Mouse (Mus musculus) colon, adult 2 months (tissue): Measurements from ENCODE around the gene Slc35g3. TPM values are rescaled to one million over a fixed set of nuclear protein-coding genes. Genes with fewer than 3 reads are reported as not detected.

Source experiments
- polyA plus RNA-seq: library from polyadenylated mRNA; depleted of rRNA; stranded (reverse); fragments of >200 nt; gene quantifications from 2 replicates; pipeline ENCODE4 v1.2.3, GENCODE M21; 2012; rRNA removed

The Slc35g3 gene
- polyA plus RNA-seq: 0.33 TPM in 1 of 2 replicates, not detected in the other

DNA sequence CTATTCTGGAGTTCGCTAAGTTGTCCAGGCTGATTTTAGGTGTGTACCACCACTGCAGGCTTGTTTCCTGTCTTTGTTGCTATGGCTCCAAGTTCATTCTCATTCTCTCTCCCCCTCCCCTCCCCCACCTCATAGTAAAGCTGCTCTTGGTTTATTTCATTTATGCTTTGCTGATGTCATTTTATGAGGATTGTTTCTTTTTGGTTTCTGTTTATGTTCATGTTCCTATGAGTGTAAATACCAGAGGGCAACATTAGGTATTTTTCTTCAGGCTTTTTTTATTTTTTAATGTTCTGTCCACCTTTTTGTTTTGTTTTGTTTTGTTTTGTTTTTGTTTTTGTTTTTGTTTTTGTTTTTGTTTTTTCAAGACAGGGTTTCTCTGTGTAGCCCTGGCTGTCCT, at the start of gene Slc35g3:
Slc35g3 (minus strand) TSS at position 101 of the 400 bp plus-strand sequence.

DNA sequence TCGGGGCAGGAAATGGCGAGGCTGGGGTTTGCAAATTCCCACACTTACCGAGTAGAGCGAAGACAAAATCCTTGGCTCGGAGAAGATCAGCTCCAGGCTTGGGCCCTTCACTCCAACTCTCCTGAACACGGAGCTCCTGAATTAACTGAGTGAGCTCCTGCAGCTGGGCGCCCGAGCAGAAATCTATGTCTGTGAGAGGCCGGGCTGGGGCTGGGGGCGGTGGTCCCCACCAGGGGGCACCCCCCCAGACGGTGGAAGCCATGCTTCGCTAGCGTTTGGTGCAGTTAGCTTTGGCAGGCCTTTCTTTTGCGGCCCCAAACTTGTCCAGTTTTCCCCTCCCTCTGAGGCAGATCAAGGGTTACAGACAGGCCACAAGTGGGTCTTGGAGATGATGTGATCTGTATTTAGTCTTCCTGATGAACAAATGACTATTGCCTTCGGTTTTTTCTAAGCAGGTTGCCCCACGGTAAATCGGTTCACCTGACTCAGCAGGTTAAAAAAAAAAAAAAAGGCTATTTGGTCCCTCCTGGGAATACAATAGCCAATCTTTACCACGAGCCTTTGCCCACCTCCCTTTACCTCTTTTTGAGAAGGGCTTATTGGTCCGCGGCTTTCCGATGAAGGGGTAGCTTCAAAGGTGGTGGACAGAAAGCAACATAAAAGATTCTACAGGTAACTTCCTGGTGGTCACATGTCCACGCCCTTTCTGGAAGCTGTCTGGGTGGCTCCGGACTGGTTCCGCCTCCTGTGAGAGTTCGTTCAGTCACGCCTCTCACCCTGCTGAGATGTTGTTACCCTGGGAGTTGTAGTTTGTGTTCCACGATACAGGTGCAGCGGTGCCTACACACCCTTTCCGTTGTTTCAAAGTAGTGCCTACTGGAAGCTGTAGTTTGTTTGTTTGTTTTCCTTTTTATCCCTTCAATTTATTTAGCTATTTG, 43.5 kb upstream of the Slc35g3 start, which contains the start of gene Tmem102:
Tmem102 (minus strand) TSS at position 653 of the 938 bp plus-strand sequence.

DNA sequence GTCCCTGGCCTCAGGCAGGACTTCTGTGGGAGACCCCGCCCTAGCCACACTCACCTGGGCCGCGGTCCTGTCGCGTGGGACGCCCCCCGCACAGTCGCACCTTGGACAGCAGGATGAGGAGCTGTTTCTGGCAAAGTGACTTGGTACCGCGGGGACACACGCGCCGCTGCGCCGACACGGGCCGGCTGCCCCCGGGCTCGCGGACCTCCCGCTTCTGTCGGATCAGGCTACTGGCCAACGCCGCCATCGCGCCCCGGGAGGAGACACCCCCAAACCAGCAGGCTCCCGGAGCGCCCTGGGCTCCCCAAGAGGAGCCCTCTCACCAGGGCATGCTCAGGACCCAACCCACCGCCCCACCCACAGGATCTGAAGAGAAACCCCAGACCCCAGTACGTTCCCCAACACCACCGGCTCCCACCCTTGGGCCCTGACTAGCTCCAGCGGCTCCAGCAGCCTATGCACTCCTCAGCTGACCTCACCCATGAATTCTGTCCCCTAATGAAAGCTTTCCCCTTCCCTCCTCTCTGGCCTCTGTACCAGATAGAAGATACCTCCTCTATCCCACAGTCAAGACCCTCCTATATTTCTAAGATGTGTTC, 39.7 kb upstream of the Slc35g3 start, which contains the start of gene Fgf11:
Fgf11 (minus strand) TSS at position 479 of the 599 bp plus-strand sequence.

DNA sequence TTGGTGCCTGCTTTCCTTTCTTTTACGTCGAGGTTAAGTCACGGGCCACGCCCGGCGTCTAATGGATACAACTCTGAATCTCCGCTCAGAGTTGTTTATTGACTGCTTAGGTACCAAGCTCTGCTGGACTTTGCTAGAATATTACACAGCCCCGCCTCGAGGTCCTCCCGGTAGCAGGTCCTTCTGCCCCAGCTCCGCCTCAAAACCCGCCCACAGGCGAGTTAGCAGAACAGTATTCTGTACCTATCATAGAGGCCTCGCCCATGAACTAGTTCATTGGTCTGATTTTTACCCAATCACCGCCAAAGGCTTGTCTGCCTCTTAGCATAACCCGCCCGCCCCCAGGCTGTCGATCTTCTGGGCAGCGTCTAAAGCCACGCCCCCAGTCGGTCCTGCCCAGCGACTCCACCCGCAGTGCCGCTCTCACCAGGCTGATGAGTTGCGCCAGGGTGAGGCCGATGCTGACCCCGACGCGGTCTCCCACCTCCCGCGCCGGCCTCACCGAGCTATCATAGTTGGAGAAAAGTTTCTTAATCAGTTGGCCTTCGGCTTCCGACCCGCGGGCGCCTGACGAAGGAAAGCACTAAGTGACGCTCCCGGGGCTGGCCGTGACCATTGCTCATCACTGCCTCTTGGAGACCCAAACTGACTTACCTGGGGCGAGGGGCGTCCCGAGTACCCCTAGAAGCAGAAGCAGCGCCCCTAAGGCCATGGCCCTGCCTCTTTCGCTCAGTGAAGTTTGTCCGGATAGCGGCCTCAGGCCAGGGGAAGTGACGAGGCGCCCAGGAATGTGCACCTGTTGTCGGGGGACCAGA, 33.6 kb upstream of the Slc35g3 start, which contains the start of gene Chrnb1:
Chrnb1 (minus strand) TSS at position 776 of the 815 bp plus-strand sequence.

DNA sequence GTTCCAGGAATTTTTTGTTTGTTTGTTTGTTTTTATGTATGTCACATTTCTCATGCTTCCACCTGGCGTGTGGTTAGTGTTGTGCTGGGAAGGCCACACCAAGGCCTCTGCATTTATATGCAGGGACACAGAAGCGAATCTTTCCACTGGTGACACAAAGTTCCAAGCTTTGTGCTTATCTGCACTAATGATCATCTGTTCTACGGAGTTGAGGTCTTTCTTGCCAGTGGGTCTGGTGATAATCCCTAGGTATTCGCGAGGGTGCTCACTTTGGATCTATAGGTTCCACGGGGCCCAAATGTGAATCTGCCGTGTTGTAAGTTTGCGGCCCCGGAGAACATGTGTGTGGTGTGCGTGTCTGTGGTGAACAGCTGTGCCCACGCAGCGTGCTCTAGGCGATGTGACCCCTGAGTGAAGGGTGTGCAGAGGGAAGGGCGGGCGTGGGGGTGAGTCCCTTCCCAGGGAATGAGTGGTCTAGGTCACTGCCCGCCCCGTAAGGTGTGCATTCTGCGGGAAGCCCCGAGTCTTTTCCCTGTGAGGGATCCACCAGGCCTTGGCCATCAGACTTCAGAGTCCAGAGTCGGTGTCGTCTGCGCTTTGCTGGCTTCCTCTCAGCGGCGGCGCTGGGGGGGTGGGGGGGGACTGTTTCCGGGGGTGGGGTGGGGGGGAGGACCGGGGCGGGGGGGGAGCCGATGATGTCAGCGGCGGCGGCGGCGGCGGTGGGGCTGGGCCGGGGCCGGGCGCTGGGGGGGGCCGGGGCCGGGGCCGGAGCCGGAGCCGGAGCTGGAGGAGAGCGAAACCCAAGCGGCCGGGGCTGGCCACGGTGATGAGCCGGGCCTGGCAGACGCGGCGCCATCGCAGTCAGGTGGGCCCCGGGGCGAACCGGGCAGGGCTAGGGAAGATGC, 3.7 kb upstream of the Slc35g3 start, which contains the start of gene Zbtb4:
Zbtb4 (plus strand) TSS at position 692 of the 905 bp plus-strand sequence.

DNA sequence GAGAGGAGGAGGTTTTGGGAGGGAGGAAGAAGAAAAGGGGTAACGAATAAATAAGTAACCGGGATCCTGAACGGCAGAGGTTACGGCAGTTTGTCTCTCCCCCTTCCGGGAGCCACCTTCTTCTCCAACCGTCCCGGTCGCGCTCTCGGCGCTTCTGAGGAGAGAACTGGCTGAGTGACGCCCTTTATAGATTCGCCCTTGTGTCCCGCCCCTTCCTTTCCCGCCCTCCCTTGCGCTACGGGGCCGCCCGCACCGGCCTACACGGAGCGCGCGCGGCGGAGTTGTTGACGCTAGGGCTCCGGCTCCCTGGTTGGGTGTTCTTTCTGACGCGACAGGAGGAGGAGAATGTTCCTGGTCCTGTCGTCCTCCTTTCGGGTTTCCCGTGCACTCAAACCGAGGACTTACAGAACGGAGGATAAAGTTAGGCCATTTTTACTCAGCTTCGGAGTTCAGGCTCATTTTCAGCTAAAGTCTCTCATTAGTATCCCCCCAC, 3.2 kb downstream of the Slc35g3 start, which contains the start of gene Polr2a:
Polr2a (minus strand) TSS at position 160 of the 493 bp plus-strand sequence.

Other genes with a start within 250 kb of the Slc35g3 start
- gene Dnah2, start 212.9 kb downstream of the Slc35g3 start, polyA plus RNA-seq: 0.44 and 0.93 TPM in 2 replicates
- 1.1 and 1.8 TPM in 2 replicates for gene Efnb3, start 201.8 kb downstream of the Slc35g3 start, polyA plus RNA-seq
- gene Wrap53, start 181.7 kb downstream of the Slc35g3 start, polyA plus RNA-seq: 13.9 and 18.2 TPM in 2 replicates
- gene Trp53, start 181.6 kb downstream of the Slc35g3 start, polyA plus RNA-seq: 69.1 and 71.7 TPM in 2 replicates
- 6.2 and 6.3 TPM in 2 replicates for gene Atp1b2, start 156.0 kb downstream of the Slc35g3 start, polyA plus RNA-seq
- gene Shbg, start 144.1 kb downstream of the Slc35g3 start, polyA plus RNA-seq: not detected in 2 replicates
- gene Sat2, start 139.9 kb downstream of the Slc35g3 start, polyA plus RNA-seq: 1.3 and 1.8 TPM in 2 replicates
- gene Fxr2, start 129.0 kb downstream of the Slc35g3 start, polyA plus RNA-seq: 40.4 and 45.3 TPM in 2 replicates
- gene Sox15, start 106.7 kb downstream of the Slc35g3 start, polyA plus RNA-seq: not detected in 2 replicates
- 97.9 and 102 TPM in 2 replicates for gene Mpdu1, start 99.3 kb downstream of the Slc35g3 start, polyA plus RNA-seq
- gene Cd68, start 95.8 kb downstream of the Slc35g3 start, polyA plus RNA-seq: 16.9 and 23.1 TPM in 2 replicates
- 190 and 192 TPM in 2 replicates for gene Eif4a1, start 89.5 kb downstream of the Slc35g3 start, polyA plus RNA-seq
- 37.8 and 38.7 TPM in 2 replicates for gene Senp3, start 79.9 kb downstream of the Slc35g3 start, polyA plus RNA-seq
- 15.1 and 20.9 TPM in 2 replicates for gene Tnfsf13, start 76.2 kb downstream of the Slc35g3 start, polyA plus RNA-seq
- gene Tnfsf12, start 66.1 kb downstream of the Slc35g3 start, polyA plus RNA-seq: 26.3 and 32.5 TPM in 2 replicates
- gene Tnfsfm13, start 65.9 kb downstream of the Slc35g3 start, polyA plus RNA-seq: 5.2 and 5.7 TPM in 2 replicates
- 19.8 and 20.0 TPM in 2 replicates for gene Polr2a, start 3.3 kb downstream of the Slc35g3 start, polyA plus RNA-seq
- 37.2 and 40.3 TPM in 2 replicates for gene Zbtb4, start 3.9 kb upstream of the Slc35g3 start, polyA plus RNA-seq
- 5.7 and 8.7 TPM in 2 replicates for gene Chrnb1, start 34.0 kb upstream of the Slc35g3 start, polyA plus RNA-seq
- 6.4 and 6.9 TPM in 2 replicates for gene Fgf11, start 39.9 kb upstream of the Slc35g3 start, polyA plus RNA-seq
- gene Tmem102, start 43.7 kb upstream of the Slc35g3 start, polyA plus RNA-seq: 45.7 and 55.0 TPM in 2 replicates
- gene Gm39566, start 53.3 kb upstream of the Slc35g3 start, polyA plus RNA-seq: not detected in 2 replicates
- not detected in 2 replicates for gene Spem2, start 56.5 kb upstream of the Slc35g3 start, polyA plus RNA-seq
- 0.22 TPM in 1 of 2 replicates, not detected in the other for gene Spem1, start 60.2 kb upstream of the Slc35g3 start, polyA plus RNA-seq
- gene Nlgn2, start 75.8 kb upstream of the Slc35g3 start, polyA plus RNA-seq: 19.8 and 19.9 TPM in 2 replicates
- gene Tmem256, start 76.5 kb upstream of the Slc35g3 start, polyA plus RNA-seq: 153 and 198 TPM in 2 replicates
- gene Plscr3, start 84.4 kb upstream of the Slc35g3 start, polyA plus RNA-seq: 55.2 and 58.3 TPM in 2 replicates
- 55.1 and 60.4 TPM in 2 replicates for gene Tnk1, start 96.8 kb upstream of the Slc35g3 start, polyA plus RNA-seq
- not detected in 2 replicates for gene Tmem95, start 116.0 kb upstream of the Slc35g3 start, polyA plus RNA-seq
- 4.0 and 4.9 TPM in 2 replicates for gene Kctd11, start 119.4 kb upstream of the Slc35g3 start, polyA plus RNA-seq
- 6.5 and 6.7 TPM in 2 replicates for gene Acap1, start 133.6 kb upstream of the Slc35g3 start, polyA plus RNA-seq
- gene 2810408A11Rik, start 139.0 kb upstream of the Slc35g3 start, polyA plus RNA-seq: 1.0 and 1.6 TPM in 2 replicates
- 43.3 and 44.8 TPM in 2 replicates for gene Neurl4, start 139.1 kb upstream of the Slc35g3 start, polyA plus RNA-seq
- gene Gps2, start 151.9 kb upstream of the Slc35g3 start, polyA plus RNA-seq: 75.4 and 99.4 TPM in 2 replicates
- 270 and 293 TPM in 2 replicates for gene Eif5a, start 160.0 kb upstream of the Slc35g3 start, polyA plus RNA-seq
- 121 and 125 TPM in 2 replicates for gene Ybx2, start 173.8 kb upstream of the Slc35g3 start, polyA plus RNA-seq
- 33.6 and 50.8 TPM in 2 replicates for gene Slc2a4, start 186.2 kb upstream of the Slc35g3 start, polyA plus RNA-seq
- gene Cldn7, start 202.8 kb upstream of the Slc35g3 start, polyA plus RNA-seq: 779 and 796 TPM in 2 replicates
- gene Ctdnep1, start 219.2 kb upstream of the Slc35g3 start, polyA plus RNA-seq: 100 and 117 TPM in 2 replicates
- 38.7 and 48.9 TPM in 2 replicates for gene Elp5, start 220.5 kb upstream of the Slc35g3 start, polyA plus RNA-seq
- gene Gabarap, start 229.2 kb upstream of the Slc35g3 start, polyA plus RNA-seq: 207 and 284 TPM in 2 replicates
- gene Phf23, start 233.8 kb upstream of the Slc35g3 start, polyA plus RNA-seq: 12.3 and 13.5 TPM in 2 replicates
- gene Dvl2, start 238.6 kb upstream of the Slc35g3 start, polyA plus RNA-seq: 12.1 TPM in 2 replicates